Mouse (Mus musculus): ENCODE measurements around the gene Myo1h.

GRCm38 (mm10) chr5:114299156-114299855, 10.3 kb downstream of the Myo1h start:
- TF ChIP-seq CTCF (conservative IDR thresholded peaks at IDR 0.05; ENCODE audit: insufficient read depth, insufficient read length, low read depth, low read length) (no peak), POLR2A (IDR thresholded peaks at IDR 0.05; ENCODE audit: low read depth, low read length) (no peak)
